Mouse (Mus musculus) embryo, embryonic 11.5 days (tissue): ENCODE results near the gene Znfx1.
A peak's percentile ranks its signal among the peaks of the same experiment; 100 is the strongest.
"Not testable (repeated sequence)": the region's sequence is repeated elsewhere in the genome, so short reads cannot be mapped to it uniquely, and the experiment has no call there.

Experiments used
- DNase-seq: peaks from one replicate; pipeline ENCODE4 v3.0.0-alpha.2; 2012; ENCODE audit warnings: low read depth, low spot score

Gene Znfx1

DNA sequence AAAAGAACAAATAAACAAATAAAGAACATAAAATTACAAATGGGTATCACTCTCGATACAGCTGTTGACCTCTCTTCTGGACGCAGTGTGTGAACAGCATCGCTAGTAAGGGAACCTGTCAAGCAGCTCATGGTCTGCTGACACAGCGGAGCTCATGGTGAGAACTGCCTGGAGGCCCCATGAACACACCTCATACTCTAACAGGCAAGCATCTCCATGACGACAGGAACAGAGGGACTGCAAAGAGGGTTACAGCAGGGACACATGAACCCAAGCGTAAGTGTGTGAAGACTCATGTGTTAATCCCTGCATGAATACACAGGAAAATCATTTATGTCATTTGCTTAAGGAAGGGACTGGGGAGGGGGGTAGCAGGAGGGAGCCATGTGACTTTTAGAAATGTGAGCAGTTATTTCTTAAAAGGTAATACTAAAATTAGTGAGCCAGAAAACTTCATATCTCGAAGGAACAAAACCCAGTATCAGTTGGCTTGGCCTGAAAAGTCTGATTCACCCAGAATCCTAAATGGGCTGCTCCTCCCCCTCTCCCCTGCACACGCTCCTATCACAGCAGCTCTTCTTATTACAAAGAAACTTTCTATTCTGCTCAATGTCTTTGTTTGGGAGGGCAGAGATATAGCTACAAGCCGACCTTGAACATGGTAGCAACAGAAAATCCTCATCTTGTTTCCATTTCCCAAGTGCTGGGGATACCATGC is 9.5 kb downstream of the Znfx1 start:
- DNase-seq: no peak

DNA sequence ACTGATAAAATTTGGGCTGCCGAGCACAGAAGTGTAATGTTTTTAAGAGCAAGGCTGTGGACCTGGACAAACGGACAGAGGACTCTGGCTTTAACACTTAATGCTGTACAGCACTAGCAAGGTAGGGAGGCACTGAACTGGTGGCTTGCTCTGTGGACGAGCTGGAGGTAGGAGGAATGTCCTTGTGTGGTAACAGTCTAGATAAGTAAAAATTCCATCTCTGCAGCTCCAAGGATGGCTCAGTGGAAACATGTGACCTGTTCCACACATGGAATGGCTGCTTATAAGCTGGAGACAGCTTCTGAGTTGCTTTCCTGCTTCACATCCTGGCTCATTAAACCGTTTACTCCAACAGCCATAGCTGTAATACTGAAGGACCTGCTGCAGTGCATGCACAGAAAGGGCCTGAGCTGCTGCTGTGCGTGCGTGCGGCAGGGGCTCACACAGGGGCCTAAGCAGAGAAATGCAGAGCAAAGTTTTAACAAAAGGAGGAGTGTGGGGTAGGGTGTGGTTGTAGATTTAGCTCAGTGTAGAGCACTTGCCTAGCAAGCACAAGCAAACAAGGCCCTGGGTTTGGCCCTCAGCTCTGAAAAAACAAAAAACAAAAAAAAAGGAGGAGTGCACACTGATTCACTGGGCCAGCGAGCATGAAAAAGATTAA is 14.0 kb downstream of the Znfx1 start:
- DNase-seq: no peak

DNA sequence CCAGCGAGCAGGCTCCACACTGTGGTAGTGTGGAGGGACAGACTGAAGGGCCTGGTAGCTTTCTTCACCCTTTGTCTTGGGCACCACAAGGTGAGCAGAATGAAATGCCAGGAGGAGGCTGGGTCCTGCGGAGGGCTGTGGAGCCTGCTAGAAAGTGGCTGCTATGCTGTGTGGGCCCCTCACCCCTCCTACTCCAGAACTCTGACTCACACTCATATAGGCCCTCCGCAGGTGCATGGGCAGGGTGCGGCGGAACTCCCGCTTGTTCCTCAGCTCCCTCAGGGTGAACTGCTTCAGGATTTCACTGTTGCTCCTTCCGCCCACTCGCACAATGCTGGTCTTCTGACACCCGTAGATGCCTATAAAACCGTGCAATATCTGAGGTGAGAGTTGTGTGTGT is 14.6 kb downstream of the Znfx1 start:
- DNase-seq: no peak

DNA sequence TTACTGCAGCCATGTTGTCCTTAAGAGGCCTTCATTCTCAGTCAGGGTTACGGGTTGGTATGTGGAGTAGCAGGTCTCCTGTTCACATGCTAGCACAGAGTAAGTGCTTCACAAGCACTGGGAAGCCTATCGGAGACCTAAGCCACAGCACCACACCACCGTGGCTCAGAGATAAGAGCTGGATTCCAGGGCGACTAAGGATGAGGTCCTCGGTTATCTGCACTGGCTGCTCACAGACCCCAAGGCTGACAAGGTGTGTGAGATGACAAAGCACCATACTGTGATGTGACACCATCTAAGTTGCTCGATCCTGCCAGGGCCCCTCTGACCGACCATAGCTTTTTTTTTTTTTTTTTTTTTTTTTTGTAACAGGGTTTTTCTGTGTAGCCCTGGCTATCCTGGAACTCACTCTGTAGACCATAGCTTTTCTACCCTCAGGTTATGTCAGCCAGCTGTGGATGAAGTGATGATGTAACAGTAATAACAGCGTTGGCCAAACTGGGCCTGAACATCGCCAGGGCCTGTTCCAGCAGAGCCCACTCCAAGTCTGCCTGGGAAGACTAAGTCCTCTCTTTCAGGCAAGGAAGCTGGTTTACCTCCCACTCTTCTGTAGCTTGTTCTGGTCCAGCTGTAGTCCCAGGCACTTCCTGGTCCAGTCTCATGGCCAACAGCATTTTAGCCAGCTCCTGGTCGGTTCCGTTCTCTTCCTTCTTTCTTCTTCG is 19.3 kb downstream of the Znfx1 start:
- no peak for DNase-seq

DNA sequence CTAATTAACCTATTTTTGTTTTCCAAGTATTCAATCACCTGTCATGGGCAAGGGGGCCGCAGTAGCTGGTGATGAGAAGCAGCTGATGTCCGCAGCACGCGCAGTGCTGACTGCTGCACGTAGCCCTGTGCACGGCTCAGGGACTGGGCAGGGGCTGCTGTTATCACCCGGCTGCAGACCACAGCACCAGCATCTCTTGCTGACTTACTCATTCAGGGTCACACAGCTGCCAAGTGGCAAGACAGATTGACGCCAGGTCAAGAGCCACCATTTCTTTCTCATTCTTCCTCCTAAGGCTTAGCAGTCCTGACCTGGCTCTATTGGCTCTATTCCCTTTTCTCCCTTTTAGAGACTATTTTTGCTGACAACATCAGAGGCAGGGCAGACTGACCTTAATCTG is 23.4 kb downstream of the Znfx1 start:
- no peak for DNase-seq

DNA sequence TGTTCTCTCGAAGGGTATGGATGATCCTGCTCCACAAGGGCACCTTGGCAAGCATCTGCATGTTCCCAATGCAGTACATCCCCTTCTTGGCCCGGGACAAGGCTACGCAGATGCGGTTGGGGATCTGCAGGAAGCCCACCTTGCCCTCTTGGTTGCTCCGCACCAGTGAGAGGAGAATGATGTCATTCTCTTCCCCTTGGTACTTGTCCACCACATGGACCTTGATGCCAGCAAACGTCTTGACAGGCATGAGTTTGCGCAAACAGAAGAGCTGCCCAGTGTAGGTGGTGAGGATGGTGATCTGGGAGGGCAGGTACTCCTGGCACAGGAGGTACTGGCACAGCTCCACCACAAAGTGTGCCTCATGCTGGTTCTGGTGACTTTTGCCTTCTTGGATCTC is 24.1 kb downstream of the Znfx1 start:
- no peak for DNase-seq

DNA sequence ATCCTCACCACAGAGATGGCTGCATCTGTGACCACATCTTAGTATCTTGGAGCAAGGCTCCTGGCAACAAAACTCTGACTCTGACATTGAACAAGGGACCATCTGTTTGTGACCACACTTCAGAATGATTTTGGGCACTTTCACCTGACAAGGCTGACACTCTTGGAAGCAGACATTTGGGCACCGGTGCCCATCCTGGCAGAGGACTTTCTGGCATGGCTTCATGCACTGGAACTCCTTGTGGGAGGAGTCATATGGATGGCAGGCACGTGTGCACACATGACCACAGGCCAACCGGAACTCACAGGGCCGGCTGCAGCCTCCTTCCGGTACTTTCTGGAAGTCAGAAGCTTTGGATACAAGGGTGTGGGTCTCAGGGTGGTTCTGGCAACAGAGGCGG is 24.5 kb downstream of the Znfx1 start:
- no peak for DNase-seq

DNA sequence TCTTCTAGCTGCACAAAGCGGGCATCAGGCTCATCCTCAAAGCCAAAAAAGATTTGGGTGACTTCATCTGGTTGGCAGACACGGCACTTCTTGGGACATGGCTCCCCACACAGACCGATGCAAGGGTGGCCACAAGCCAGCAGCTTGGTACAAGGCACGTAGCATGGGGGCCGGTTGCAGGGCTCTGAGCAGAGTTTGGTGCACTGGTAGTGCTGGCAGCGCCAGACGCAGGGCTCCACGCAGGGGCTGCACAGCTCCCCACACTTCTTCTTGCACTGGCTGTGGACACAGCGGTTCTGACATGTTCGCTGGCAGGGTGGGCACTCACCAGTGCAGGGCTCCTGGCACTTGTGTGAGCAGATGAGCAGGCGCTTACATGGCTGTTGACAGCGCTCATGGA is 25.1 kb downstream of the Znfx1 start:
- no peak for DNase-seq

DNA sequence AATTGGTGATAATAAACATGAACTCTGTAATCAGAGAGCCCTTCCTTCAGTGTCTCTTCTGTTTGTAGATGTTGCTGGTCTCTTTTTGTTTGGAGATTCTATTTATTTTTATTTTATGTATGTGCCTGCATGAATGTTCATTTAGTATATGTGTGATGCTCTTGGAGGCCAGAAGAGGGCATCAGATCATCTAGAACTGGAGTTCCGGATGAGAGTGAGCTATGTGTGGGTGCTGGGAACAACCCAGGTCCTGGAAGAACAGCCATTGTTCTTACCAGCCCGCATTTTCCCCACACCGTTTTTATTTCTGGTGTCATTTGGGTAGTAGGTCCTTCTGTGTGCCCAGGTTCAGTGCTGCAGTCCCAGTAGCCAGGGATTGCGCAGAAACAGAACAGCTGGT is 32.3 kb downstream of the Znfx1 start:
- DNase-seq: no peak

DNA sequence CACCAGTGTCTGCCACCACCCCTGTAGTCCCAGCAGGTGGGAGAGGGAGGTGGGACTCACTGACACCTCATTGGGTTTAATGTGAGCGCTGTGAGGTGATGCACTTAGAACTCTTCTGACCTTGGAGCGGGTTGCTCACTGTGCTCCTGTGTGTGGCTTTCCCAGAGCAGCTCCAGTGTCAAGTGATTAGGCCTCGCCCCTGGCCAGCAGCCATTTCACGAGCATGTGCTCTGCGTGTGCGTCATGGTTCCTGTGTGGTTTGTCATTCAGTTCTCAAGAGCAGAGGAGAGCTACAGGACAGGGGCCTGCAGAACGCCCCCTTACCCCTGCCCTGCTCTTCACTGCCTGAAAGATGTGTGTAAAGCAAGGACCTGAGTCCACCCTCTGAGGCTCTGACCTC is 34.3 kb downstream of the Znfx1 start:
- DNase-seq: no peak

DNA sequence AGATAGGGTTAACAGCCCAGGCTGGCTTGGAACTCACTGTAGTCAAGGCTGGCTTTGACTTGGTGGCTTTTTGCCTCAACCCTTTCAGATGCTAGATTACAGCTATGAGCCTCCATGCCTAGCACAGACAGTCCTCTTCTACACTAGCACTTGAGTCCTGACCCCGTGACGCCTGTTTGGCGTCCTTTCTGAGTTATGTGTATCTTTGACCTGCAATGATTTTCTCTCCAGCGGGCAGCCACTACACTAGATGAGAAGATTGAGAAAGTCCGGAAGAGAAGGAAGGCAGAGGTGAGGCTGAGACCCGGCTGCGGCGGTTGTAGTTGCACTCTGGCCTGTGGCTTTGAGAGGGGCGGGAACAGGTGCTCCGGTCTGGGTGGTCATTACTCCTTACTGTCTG is 43.4 kb downstream of the Znfx1 start:
- DNase-seq: no peak

DNA sequence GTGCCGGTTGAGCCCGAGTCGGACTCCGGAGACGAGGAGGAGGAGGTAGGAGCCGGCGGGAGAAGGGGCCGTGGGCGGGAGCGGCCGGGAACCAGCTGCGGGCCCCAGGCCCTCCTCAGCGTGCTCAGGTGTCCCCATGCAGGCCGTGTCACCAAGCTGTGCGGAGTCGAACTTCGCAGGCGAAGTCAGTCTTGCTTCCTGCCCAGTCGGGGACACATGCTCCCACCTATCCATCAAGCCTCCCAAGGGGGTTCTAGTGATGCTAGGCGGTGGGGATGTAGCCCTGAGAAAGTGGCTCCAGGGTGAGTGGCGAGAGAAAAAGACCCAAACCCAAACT is 47.5 kb downstream of the Znfx1 start:
- DNase-seq: no peak

DNA sequence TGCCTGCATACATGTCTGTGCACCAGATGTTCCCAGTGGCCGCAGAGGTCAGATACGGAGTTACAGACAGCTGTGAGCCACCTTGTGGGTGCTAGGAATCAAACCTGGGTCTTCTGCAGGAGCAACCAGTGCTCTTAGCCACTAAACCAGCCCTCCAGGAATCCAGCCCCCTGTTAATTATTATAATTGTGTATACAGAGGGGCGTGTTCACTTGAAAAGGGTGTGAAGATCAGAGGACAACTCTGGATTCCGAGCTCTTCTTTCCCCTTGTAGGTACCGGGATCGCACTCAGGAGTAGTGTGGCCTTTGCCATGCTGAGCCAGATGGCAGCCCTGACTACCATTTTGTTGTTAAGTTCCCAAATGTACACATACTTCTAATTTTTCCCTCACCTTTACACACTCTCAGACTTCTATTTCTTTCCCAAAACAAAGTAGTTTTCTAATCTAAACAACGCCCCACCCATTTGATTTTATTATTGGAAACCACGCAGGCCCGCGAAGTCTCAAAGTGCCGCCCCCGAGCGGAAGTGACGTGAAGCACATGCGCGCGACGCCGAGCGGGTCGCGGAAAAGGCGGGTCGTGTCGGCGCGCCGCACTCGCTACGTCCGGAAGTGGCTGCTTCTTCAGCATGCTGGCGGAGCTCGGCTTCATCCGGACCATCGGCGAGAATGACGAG is 48.0 kb downstream of the Znfx1 start, which contains the start of gene Ddx27:
Gene Ddx27 (plus strand): TSS at position 492 of the 680 bp plus-strand sequence.
- peak; percentile 91 for DNase-seq

DNA sequence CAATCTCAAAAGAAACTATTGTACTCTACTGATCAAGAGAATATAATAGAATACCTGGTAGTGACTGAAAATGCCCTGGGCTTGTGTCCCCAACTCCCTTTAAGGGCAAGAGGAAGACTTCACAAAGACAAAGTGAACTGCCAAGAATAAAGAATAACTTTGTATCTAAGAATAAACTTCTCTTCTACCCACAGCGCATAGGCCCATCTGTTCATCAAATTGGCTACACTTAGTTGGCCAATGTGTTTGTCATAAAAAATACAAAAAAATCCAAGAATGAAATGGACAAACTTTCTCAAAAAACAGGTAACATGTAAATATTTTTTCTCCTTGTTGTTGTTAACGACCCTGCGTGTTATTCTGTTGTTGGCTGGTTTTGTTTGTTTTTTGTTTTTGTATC is 52.3 kb downstream of the Znfx1 start:
- no peak for DNase-seq

DNA sequence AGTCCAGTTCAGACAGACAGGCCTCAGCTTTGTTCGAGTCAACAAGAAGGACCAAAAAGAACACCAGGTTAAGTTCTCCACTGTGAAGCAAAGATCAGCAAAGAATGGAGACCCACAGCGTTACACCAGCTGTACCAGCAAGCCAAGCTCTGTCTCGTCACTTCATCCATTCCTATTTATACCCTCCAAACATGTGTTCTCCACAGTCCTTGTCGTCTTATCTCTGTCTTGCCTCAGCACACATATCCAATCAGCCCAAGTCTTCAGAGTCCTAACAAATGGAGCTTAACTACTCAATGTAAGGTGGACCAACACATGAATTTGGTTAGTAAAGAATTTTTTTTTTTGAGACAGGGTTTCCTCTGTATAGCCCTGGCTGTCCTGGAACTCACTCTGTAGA is 53.3 kb downstream of the Znfx1 start:
- DNase-seq: no peak

DNA sequence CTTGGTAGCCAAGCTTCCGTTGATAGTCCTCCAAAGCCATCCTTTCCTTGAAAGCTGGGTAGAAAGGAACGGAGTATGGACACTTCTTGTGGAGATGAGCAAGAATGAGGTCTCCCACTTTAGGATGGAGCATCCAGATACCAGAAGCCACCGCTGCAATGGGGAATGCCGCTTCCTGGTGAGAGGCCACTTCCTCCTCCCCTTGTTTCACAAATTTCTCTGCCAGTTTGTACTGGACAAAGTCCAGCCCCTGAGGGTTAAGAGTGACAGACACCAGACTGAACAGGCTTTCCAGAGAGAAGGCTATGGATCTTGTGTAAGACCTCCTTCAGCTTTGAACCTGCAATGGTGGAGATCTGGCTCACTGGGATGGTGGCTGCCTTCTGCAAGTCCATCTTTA is 55.2 kb downstream of the Znfx1 start:
- DNase-seq: not testable (repeated sequence)

DNA sequence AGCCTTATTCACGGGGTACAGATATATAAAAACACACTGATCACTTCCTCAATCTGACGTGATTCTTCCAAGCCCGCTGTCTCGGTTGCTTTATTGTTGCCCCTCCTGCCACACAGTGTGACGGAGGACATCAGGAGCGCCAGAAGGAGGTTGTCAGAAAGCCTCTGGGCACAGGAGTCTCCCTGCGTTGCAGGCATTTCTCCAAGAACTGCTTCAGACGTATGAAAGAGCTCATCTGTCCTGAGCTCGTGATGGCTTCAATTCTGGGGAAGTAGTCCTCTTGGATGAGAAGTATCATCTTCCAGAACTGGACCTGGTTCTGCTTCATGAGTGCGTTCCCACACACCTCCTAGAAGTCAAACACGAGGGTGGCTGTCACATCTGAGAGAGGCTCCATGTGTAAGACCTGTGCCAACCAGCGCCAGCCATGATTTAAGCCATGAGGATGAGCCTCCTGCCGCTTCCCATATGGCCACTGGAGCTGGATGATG is 55.8 kb downstream of the Znfx1 start:
- no peak for DNase-seq

DNA sequence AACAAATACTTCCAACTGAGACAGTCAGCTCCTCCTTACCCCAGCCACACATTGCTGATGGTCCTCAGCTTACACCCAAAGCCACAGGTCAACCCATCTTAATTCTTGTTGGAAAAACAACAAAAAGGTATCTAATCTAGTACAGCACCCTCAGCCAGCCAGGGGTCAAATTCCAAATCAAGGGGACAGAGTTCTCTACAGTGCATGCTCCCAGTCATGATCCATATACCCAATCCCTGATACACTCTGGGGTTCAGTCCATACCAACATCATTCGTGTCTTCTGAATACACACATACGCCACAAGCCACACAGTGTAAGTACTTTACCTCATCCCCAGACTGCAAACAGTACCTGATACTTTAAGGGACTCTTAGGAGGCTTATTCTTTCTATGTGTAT is 56.5 kb downstream of the Znfx1 start:
- no peak for DNase-seq

DNA sequence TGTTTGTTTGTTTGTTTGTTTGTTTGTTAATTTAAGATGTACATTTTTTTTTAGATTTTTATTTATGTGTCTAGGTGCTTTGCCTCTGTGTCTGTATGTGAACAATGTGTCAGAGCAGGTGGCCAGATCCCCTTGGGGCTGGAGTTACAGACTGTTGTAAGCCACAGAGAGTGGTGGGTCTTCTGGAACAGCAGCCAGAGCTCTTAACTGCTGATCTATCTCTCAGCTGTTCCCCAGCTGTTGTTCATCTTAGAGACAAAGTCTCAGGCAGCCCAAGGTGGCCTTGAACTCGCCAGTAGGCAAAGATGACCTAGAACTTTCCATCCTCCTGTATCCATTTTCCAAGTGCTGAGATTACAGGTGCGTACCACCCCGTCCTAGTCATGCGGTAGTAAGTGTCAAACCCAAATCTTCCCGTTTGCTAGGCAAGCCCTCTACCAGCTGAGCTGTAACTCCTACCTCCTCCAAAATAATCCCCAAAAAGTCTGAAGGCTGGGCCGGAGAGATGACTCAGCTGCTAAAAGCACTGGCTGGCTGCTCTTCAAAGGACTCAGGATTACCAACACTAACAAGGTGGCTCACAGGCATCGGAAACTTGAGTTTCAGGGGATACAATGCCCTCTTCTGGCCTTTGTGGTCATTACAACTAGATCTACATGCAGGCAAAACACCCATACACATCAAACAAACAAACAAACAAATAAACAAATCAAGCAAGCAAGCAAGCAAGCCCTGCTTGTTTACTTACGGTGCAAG is 58.5 kb downstream of the Znfx1 start:
- DNase-seq: peak; percentile 48

DNA sequence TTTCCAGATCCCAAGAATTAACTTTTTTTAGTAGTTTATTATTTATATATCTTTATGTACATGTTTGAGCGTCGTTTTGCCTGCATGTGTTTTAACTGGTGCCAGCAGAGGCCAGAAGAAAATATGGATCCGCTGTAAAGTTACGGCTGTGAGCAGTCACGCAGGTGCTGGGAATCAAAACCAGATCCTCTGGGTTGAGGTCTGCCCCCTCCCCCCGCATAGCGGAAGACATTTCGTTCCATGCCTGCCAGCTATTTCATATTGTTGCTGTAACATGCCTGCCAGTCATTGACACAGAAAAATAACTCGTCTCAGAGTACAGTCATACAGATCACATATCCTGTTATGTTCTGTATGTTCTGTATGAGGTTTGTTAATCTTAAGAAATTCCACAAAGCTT is 61.3 kb downstream of the Znfx1 start:
- DNase-seq: no peak

DNA sequence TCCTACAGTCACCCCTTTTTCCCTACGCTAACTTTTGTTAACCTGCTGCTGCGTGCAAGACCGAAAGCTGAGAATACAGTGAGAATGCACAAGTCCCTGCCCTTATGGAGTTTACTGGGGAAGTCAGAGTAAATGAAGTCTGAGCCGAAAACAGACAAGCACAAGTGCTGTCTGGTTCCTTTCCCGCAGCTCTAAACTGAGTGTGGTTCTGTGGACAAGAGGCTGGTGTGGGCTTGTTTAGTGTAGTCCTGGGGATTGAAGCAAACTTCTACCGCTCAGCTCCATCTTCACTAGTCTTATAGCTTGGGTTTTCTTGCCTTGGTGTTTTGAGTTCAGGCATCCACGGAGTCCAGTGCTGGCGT is 66.3 kb downstream of the Znfx1 start:
- DNase-seq: no peak
